Mouse (Mus musculus) ES-Bruce4 (cell line): ENCODE results near the gene Lat. TPM values are rescaled to one million over a fixed set of nuclear protein-coding genes. Genes with fewer than 3 reads are reported as not detected.
"Not testable (repeated sequence)": the region's sequence is repeated elsewhere in the genome, so short reads cannot be mapped to it uniquely, and the experiment has no call there.

Experiments
- H3K27ac ChIP-seq: 2 replicates; pipeline ENCODE4 v1.5.1; 2012; ENCODE audit warnings: low read length, inconsistent platforms; ENCODE audit not compliant: insufficient read depth
- H3K27me3 ChIP-seq: 2 replicates; pipeline ENCODE4 v1.6.1; 2012; ENCODE audit warnings: mild to moderate bottlenecking, low read length, inconsistent platforms; ENCODE audit not compliant: control insufficient read depth, poor library complexity, insufficient read depth, severe bottlenecking
- H3K36me3 ChIP-seq: 2 replicates; pipeline ENCODE4 v1.6.1; 2012; ENCODE audit warnings: inconsistent platforms, mild to moderate bottlenecking, low read length, moderate library complexity; ENCODE audit not compliant: control insufficient read depth, poor library complexity, insufficient read depth, severe bottlenecking
- H3K4me1 ChIP-seq: one replicate; pipeline ENCODE4 v1.8.1; 2011; ENCODE audit warnings: low read length; ENCODE audit not compliant: control insufficient read depth, insufficient read depth
- H3K4me3 ChIP-seq: 2 replicates; pipeline ENCODE4 v1.5.1; 2011; ENCODE audit warnings: low read depth, mild to moderate bottlenecking, low read length
- H3K9ac ChIP-seq: 2 replicates; pipeline ENCODE4 v1.6.1; 2012; ENCODE audit warnings: low read depth, mild to moderate bottlenecking, inconsistent platforms; ENCODE audit not compliant: poor library complexity, severe bottlenecking
- H3K9me3 ChIP-seq: replicated peaks from 2 replicates; pipeline ENCODE4 v1.6.1; 2012; ENCODE audit warnings: mild to moderate bottlenecking, low read length, inconsistent platforms; ENCODE audit not compliant: control insufficient read depth, poor library complexity, insufficient read depth, severe bottlenecking
- CTCF ChIP-seq: IDR thresholded peaks from one replicate; pipeline ENCODE4 v1.8.1; 2011; ENCODE audit warnings: low read depth, low read length
- EP300 ChIP-seq: IDR thresholded peaks from 2 replicates; pipeline ENCODE4 v1.6.1; 2011; ENCODE audit warnings: low read depth, low read length; ENCODE audit not compliant: insufficient read depth
- POLR2A ChIP-seq: IDR thresholded peaks from one replicate; pipeline ENCODE4 v1.8.1; 2011; ENCODE audit warnings: low read length; ENCODE audit not compliant: insufficient read depth
- polyA plus RNA-seq: library from polyadenylated mRNA; stranded (reverse); fragments of >200 nt; gene quantifications from 2 replicates; pipeline ENCODE4 v1.2.4, GENCODE M21; 2011; ENCODE audit warnings: low read depth; ENCODE audit not compliant: missing spikeins, insufficient read depth, insufficient read length

The Lat gene
- polyA plus RNA-seq, 1 experiment = 4.2 TPM

- Histone ChIP-seq H3K27me3 (no peaks in the 10 kb centered on the region), H3K27ac (peak overlapping the region; percentile 27), H3K9me3 (no peaks in the 10 kb centered on the region), H3K4me1 (peaks cover 9% of the 10 kb centered on the region), H3K36me3 (no peaks in the 10 kb centered on the region), H3K9ac (no peak overlapping the region), H3K4me3 (no peak overlapping the region)
- TF ChIP-seq POLR2A (no peak), EP300 (no peak), CTCF (no peak)
Observed at GRCm38 (mm10) chr7:126339521-126339971, 29.8 kb downstream of the Lat start.

- TF ChIP-seq EP300 = 0 out of 2 replicates have a peak, but pooled peaks have one; percentile 38
- no peak for TF ChIP-seq CTCF
- no peaks in the 10 kb centered on the region for H3K36me3 ChIP-seq
- peak overlapping the region; percentile 31 for H3K27ac ChIP-seq
Observed at GRCm38 (mm10) chr7:126338906-126339305, 30.5 kb downstream of the Lat start.

GRCm38 (mm10) chr7:126335556-126335955 is 33.8 kb downstream of the Lat start:
- H3K9me3 ChIP-seq = no peaks in the 10 kb centered on the region
- no peaks in the 10 kb centered on the region for H3K27me3 ChIP-seq
- TF ChIP-seq POLR2A (no peak), CTCF (peak; percentile 41), EP300 (no peak)
- no peak overlapping the region for H3K27ac ChIP-seq
- H3K36me3 ChIP-seq = no peaks in the 10 kb centered on the region
- H3K9ac ChIP-seq = no peak overlapping the region
- H3K4me3 ChIP-seq = no peak overlapping the region
- H3K4me1 ChIP-seq = peaks cover 5% of the 10 kb centered on the region

More at GRCm38 (mm10) chr7:126338906-126339305, 30.5 kb downstream of the Lat start:
- Histone ChIP-seq H3K27me3 (no peaks in the 10 kb centered on the region), H3K9ac (no peak overlapping the region), H3K4me1 (peaks cover 8% of the 10 kb centered on the region), H3K4me3 (no peak overlapping the region), H3K9me3 (no peaks in the 10 kb centered on the region)

- no peaks in the 10 kb centered on the region for H3K9me3 ChIP-seq
- no peaks in the 10 kb centered on the region for H3K27me3 ChIP-seq
- TF ChIP-seq EP300 = no peak
- no peaks in the 10 kb centered on the region for H3K4me1 ChIP-seq
- H3K36me3 ChIP-seq = no peaks in the 10 kb centered on the region
- H3K27ac ChIP-seq = no peak overlapping the region
- no peak overlapping the region for H3K4me3 ChIP-seq
- no peak overlapping the region for H3K9ac ChIP-seq
Observed at GRCm38 (mm10) chr7:126332691-126333090, 36.7 kb downstream of the Lat start.

- Histone ChIP-seq H3K4me3 (no peak overlapping the region), H3K4me1 (peaks cover 2% of the 10 kb centered on the region), H3K9me3 (no peaks in the 10 kb centered on the region), H3K9ac (no peak overlapping the region), H3K27ac (peak overlapping the region; percentile 96), H3K27me3 (no peaks in the 10 kb centered on the region), H3K36me3 (no peaks in the 10 kb centered on the region)
- TF ChIP-seq EP300 (no peak), CTCF (no peak), POLR2A (peak; percentile 24)
Observed at GRCm38 (mm10) chr7:126330693-126331092, 38.7 kb downstream of the Lat start.

GRCm38 (mm10) chr7:126329907-126330645 is 39.3 kb downstream of the Lat start:
- Histone ChIP-seq H3K27me3 (no peaks in the 10 kb centered on the region), H3K9me3 (no peaks in the 10 kb centered on the region), H3K9ac (peak overlapping the region; percentile 22; the same call in 1 of the 2 replicates), H3K4me3 (no peak overlapping the region), H3K27ac (peak overlapping the region; percentile 74), H3K4me1 (peaks cover 2% of the 10 kb centered on the region), H3K36me3 (no peaks in the 10 kb centered on the region)
- no peak for TF ChIP-seq POLR2A
- no peak for TF ChIP-seq CTCF
- no peak for TF ChIP-seq EP300

- not testable (repeated sequence) for H3K4me1 ChIP-seq, H3K9ac ChIP-seq, H3K36me3 ChIP-seq, H3K9me3 ChIP-seq, H3K27me3 ChIP-seq, H3K4me3 ChIP-seq
- peak overlapping the region; percentile 21; the same call in 1 of the 2 replicates for H3K27ac ChIP-seq
Observed at GRCm38 (mm10) chr7:126328848-126329247, 40.5 kb downstream of the Lat start.

GRCm38 (mm10) chr7:126325576-126326273 is 43.6 kb downstream of the Lat start:
- not testable (repeated sequence) for H3K36me3 ChIP-seq, H3K27me3 ChIP-seq, H3K9me3 ChIP-seq, H3K4me1 ChIP-seq
- Histone ChIP-seq H3K9ac (peak overlapping the region; percentile 84), H3K27ac (peak overlapping the region; percentile 98), H3K4me3 (peak overlapping the region; percentile 60)
